Mouse (Mus musculus): ENCODE data around the gene Sema3f.

The Sema3f gene

DNA sequence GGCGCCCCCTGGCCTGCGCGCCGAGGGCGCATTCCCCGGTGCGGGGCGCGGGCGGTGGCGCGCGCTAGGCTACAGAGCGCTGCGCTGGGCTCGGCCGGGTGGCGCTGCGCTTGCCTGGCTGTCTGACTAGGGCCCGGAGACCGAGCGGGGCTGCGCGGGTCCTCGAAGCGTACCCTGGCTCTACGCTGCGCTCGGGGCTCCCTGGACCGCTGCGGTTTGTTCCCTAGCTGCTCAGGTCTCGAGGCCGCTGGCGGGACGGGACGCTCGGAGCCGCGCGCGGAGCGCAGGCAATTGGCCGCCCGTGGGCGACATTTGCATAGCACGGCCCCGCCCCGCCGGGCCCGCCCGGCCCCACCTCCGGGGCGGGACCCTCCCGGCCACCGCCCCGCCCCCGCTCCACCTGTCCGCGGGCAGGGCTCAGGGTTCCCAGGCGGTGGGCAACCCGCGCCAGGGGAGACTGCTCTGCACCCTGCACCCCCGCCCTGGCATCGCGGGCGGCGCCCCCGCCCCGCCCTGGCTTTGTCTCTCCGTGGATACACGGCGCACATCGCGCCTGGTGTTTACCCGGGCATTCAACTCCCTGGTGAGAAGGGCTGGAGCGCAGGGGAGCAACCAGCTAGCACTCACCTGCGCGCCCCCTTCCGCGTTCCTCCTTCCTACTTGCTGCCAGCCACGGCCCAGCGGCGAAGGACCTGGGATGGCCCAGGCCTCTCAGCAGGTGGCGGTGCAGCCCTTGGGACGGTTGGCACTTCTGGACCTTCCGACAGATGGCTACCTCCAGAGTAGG, at the start of gene Sema3f:
Gene Sema3f (minus strand): TSS at position 779 of the 787 bp plus-strand sequence.
- in situ Hi-C loops (cut with MboI; ENCODE audit: low pct_unique_long_range_greater_than_20kb in 1 of 2, low sequenced_read_pairs in 2 of 2, unreplicated experiment in 1 of 2) = no loop called here

DNA sequence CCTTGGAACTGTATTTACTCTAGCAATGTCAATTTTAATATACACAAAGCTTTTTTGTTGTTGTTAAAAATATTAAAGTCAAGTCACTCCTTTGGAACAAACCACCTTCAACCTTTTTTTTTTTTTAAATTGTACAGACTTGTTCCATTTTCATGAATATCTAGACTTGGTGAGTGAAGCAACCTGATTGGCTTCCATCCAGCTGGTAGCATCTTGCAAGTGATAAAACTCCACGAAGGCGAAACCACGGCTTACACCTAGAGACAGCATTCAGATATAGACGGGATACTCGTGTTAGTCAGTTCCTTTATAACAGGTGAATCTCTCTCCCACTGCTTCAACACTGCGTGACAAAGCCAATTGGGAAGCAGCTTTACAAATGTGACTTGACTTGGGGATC, 49.3 kb upstream of the Sema3f start:
- in situ Hi-C loops (cut with MboI; ENCODE audit: low pct_unique_long_range_greater_than_20kb in 1 of 2, low sequenced_read_pairs in 2 of 2, unreplicated experiment in 1 of 2) = loop anchor here in 1 of 2 experiments (25.0 kb wide), 1 partner anchor 778 kb away; no protein-coding TSS in a partner anchor

- in situ Hi-C loops (cut with MboI; ENCODE audit: low pct_unique_long_range_greater_than_20kb in 1 of 2, low sequenced_read_pairs in 2 of 2, unreplicated experiment in 1 of 2) = loop anchor here in 1 of 2 experiments (25.0 kb wide), 1 partner anchor 787 kb away; no protein-coding TSS in a partner anchor
These were observed 40.1 kb upstream of the Sema3f start for GRCm38 (mm10) chr9:107750378-107750777.

DNA sequence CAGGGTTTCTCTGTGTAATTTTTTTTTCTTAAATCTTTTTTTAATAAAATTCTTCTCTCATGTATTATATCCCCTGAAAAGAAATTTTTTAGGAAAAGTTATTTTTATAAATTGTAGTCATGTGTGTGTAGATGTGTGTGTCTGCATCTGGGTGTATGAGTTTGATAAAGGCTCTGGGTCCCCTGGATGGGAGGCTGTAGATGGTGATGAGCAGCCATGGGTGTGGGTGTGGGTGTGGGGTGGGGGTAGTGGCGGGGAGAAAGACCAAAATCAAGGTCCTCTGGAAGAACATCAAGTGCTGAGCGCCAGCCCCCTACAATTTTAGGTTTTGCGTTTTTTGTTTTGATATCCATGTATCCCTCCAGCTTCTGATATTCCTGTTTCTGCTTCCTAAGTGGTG, 37.8 kb upstream of the Sema3f start:
- in situ Hi-C loops (cut with MboI; ENCODE audit: low pct_unique_long_range_greater_than_20kb in 1 of 2, low sequenced_read_pairs in 2 of 2, unreplicated experiment in 1 of 2) = loop anchor here in 1 of 2 experiments (25.0 kb wide), 1 partner anchor 886 kb away; no protein-coding TSS in a partner anchor

DNA sequence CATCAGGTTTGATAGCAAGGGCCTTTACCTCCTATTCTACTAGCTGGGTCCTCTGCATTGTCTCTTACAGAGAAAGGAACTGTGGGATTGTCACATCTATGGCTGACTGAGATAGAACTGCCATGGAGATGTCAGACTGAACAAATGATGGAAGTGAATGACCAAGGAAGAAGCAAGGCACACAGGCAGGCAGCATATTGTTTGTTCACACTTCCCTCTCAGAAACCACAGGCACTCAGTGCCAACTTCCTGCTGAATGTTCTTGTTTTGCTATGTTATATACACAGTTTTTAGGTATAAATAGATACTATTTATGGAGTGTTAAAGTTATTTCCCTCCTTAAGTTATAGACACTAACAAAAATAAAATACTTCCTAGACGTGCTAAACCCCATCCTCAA, 37.0 kb upstream of the Sema3f start:
- in situ Hi-C loops (cut with MboI; ENCODE audit: low pct_unique_long_range_greater_than_20kb in 1 of 2, low sequenced_read_pairs in 2 of 2, unreplicated experiment in 1 of 2) = loop anchor here in 1 of 2 experiments (25.0 kb wide), 1 partner anchor 885 kb away; no protein-coding TSS in a partner anchor

- in situ Hi-C loops (cut with MboI; ENCODE audit: low pct_unique_long_range_greater_than_20kb in 1 of 2, low sequenced_read_pairs in 2 of 2, unreplicated experiment in 1 of 2) = loop anchor here in 1 of 2 experiments (25.0 kb wide), 1 partner anchor 884 kb away; no protein-coding TSS in a partner anchor
These were observed 36.4 kb upstream of the Sema3f start for GRCm38 (mm10) chr9:107746679-107747078.

DNA sequence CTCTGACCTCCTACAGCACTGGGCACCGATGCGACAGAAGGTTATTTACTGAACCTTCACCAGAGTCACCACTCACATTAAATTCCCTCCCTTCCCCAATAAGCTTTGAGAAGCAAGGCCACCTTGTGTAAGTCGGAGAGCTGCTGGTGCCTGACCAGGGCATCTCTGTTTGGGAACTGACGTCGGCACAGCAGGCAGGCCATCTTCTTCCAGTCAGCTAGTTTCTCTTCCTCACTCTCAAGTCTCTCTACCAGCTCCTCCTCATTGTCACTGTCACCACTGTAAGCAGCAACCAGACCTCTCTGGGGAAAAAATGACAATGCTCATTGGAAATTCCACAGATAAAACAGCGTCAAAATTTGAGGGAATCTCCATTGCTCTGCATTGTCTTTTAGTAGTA, 33.8 kb upstream of the Sema3f start:
- in situ Hi-C loops (cut with MboI; ENCODE audit: low pct_unique_long_range_greater_than_20kb in 1 of 2, low sequenced_read_pairs in 2 of 2, unreplicated experiment in 1 of 2) = loop anchor here in 1 of 2 experiments (25.0 kb wide), 1 partner anchor 882 kb away; no protein-coding TSS in a partner anchor

DNA sequence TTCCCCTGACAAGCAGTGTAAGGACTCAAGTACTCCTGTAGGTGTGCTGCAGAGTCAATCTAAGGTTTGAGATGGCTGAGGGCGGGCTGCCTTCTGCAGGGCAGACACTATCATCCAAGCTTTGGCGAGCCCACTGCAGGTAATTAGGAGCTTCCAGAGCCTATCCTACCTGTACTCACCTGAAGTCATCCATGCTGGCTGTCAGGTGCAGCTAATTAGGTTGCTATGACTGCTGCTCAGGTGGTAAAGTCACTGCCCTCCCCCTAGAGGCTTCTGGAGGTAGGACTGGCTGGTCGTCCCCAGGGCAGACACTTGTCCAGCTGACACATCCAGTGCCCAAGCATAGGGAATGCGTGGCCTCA, 28.5 kb upstream of the Sema3f start:
- in situ Hi-C loops (cut with MboI; ENCODE audit: low pct_unique_long_range_greater_than_20kb in 1 of 2, low sequenced_read_pairs in 2 of 2, unreplicated experiment in 1 of 2) = loop anchor here (5.0 to 25.0 kb wide), 2 partner anchors 52 to 877 kb away; no protein-coding TSS in a partner anchor

GRCm38 (mm10) chr9:107738020-107738840, 28.0 kb upstream of the Sema3f start:
- in situ Hi-C loops (cut with MboI; ENCODE audit: low pct_unique_long_range_greater_than_20kb in 1 of 2, low sequenced_read_pairs in 2 of 2, unreplicated experiment in 1 of 2) = loop anchor here (5.0 to 25.0 kb wide), 2 partner anchors 51 to 876 kb away; no protein-coding TSS in a partner anchor

- in situ Hi-C loops (cut with MboI; ENCODE audit: low pct_unique_long_range_greater_than_20kb in 1 of 2, low sequenced_read_pairs in 2 of 2, unreplicated experiment in 1 of 2) = loop anchor here (5.0 to 25.0 kb wide), 2 partner anchors 49 to 874 kb away; no protein-coding TSS in a partner anchor
These were observed 25.9 kb upstream of the Sema3f start for GRCm38 (mm10) chr9:107736185-107736485.

GRCm38 (mm10) chr9:107735356-107736184, 25.3 kb upstream of the Sema3f start:
- in situ Hi-C loops (cut with MboI; ENCODE audit: low pct_unique_long_range_greater_than_20kb in 1 of 2, low sequenced_read_pairs in 2 of 2, unreplicated experiment in 1 of 2) = loop anchor here (5.0 to 25.0 kb wide), 2 partner anchors 48 to 873 kb away; no protein-coding TSS in a partner anchor

GRCm38 (mm10) chr9:107734567-107734971, 24.3 kb upstream of the Sema3f start:
- in situ Hi-C loops (cut with MboI; ENCODE audit: low pct_unique_long_range_greater_than_20kb in 1 of 2, low sequenced_read_pairs in 2 of 2, unreplicated experiment in 1 of 2) = loop anchor here in 1 of 2 experiments (25.0 kb wide), 1 partner anchor 872 kb away; no protein-coding TSS in a partner anchor

DNA sequence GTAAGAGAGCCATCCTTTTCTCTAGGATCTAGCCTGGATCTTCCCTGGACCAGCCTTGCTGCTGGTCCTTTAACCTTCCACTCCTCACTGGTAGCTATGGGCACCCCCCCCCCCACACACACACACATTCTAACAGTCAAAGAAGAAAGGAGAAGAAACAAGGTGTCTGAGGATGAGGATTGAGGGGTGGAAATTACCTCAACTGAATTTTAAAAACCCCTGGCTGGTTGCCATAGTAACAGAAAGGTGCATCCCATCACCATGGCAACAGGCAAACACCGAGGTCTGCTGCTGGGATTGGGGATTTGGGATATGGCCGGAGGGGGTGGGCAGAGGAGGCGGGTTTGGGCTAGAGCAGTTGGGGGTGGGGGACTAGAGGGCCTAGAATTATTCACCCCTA, 19.4 kb upstream of the Sema3f start:
- in situ Hi-C loops (cut with MboI; ENCODE audit: low pct_unique_long_range_greater_than_20kb in 1 of 2, low sequenced_read_pairs in 2 of 2, unreplicated experiment in 1 of 2) = loop anchor here in 1 of 2 experiments (25.0 kb wide), 1 partner anchor 867 kb away; no protein-coding TSS in a partner anchor

DNA sequence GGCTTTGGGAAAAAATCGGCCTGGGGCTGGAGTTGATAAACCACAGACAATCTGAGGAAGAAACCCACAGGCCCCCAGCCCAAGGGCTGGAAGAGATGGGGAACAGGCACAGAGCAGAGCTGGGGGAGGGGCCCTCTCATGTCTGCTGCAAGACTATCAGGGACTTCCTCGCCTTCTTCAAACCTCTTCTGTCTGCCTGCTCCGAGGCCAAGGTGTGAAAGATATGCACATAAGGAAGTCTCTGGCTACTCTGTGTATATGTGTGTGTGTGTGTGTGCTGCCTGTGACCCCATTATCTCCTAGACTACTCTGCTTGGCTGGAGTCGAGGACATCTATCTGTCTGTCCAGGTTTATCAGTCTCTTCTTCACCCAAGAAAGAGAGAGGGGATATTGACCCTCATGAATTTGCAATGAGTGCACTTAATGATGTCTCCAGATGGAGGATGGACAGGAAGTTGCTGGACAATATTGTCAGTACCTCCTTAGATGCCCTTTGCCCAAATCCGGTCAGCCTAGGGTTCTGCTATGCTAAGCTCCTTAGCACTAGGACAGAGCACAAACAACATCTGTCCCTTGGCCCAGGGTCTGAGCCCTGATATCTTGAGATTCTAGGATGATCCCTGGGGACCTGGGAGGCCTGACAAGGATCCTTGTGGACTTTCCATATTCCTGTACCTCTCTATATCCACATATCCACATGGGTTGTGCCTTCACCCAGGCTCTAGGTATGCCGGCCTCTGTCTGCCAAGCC, 18.8 kb upstream of the Sema3f start:
- in situ Hi-C loops (cut with MboI; ENCODE audit: low pct_unique_long_range_greater_than_20kb in 1 of 2, low sequenced_read_pairs in 2 of 2, unreplicated experiment in 1 of 2) = loop anchor here in 1 of 2 experiments (25.0 kb wide), 1 partner anchor 867 kb away; no protein-coding TSS in a partner anchor

GRCm38 (mm10) chr9:107727041-107727440, 16.8 kb upstream of the Sema3f start:
- in situ Hi-C loops (cut with MboI; ENCODE audit: low pct_unique_long_range_greater_than_20kb in 1 of 2, low sequenced_read_pairs in 2 of 2, unreplicated experiment in 1 of 2) = loop anchor here in 1 of 2 experiments (25.0 kb wide), 1 partner anchor 865 kb away; no protein-coding TSS in a partner anchor

DNA sequence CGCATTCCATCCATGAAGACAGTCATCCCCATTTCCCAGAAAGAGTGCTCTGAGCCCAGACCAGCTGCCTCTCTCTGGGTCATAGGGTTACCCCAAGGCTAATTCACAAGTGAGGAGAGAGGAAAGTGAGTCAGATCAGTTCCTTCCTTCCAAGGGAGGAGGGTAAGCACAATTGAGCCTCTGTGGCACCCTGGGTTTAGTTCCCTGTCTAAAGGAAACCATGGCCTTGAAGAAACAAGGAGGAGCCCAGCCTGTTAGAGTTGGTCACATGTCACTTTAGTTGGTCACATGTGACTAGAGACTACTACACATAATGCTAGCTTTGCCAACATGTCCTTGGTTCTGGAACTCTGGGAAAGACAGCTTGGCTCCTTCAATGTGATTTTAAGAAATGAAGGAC, 14.5 kb upstream of the Sema3f start:
- in situ Hi-C loops (cut with MboI; ENCODE audit: low pct_unique_long_range_greater_than_20kb in 1 of 2, low sequenced_read_pairs in 2 of 2, unreplicated experiment in 1 of 2) = loop anchor here in 1 of 2 experiments (25.0 kb wide), 1 partner anchor 862 kb away; no protein-coding TSS in a partner anchor
